8 mouse cellular contexts compared by ENCODE assay signal in the genomic region with DNA sequence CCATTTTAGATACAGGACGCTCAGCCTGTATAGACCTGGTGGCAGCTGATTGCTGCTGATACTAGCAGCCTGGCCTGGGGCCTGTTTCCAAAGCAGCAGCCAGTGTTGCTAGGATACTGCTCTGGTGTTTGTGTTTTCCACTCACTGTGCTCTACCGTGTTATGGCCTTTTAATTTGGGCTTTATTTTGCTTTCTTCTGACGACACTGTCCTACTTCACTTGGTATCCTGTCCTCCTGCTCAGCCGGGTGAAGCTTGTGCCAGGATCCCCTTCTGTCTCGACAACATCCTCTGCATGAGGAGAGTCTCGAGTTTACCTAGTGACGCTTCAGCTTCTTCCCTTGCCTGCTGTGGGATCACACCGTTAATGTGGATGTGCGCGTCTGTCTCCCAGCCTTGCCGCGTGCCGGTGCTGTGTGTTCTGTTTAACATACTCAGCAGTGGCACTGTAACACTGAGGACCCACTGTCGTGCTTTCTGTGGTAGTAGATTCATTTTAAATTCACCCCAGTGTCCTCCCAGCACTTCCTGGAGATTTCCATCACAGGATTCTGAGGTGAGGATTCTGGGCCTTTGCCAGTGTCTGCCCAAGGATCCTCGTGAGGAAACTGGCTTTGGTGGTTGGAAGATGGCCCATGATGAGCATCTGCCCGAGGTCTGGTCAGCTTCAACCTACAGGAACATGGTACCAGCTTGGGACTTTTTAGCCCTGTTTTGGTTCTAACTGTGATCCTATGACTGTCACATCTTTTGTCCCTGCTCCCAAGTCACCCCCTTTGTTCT. TPM values are rescaled to one million over a fixed set of nuclear protein-coding genes. Genes with fewer than 3 reads are reported as not detected.
DNase-seq lines count a peak whose midpoint lies in the region; ATAC-seq and TF ChIP-seq lines count a peak whose summit lies in the region.

No protein-coding gene starts in this region.

- ATAC-seq in hindbrain, embryonic 16.5 days = peak; percentile 82
- peak; percentile 58 for ATAC-seq in lung, postnatal 0 days

- TF ChIP-seq CTCF in lung, postnatal 0 days (IDR thresholded peaks at IDR 0.05) = no peak

- H3K9me3 ChIP-seq in hindbrain, embryonic 16.5 days (ENCODE audit: control insufficient read depth, low read length) = no peaks in the 10 kb centered on the region
- no peaks in the 10 kb centered on the region for H3K9me3 ChIP-seq in lung, postnatal 0 days (ENCODE audit: low read length)

- H3K36me3 ChIP-seq in hindbrain, embryonic 16.5 days (ENCODE audit: control insufficient read depth, insufficient read depth, low read length) = peaks cover 19% of the 10 kb centered on the region
- H3K36me3 ChIP-seq in lung, postnatal 0 days (ENCODE audit: insufficient read depth, low read length) = peaks cover 12% of the 10 kb centered on the region; the same call in 1 of the 2 replicates

- H3K9ac ChIP-seq in hindbrain, embryonic 16.5 days (ENCODE audit: low read depth, low read length) = peak overlapping the region; percentile 17; the same call in 1 of the 2 replicates
- no peak overlapping the region for H3K9ac ChIP-seq in lung, postnatal 0 days (replicated peaks; ENCODE audit: low read depth)

- WGBS in hindbrain, embryonic 16.5 days = 33% methylated on average over 16 of the region's 16 CpGs
- WGBS in lung, postnatal 0 days = 65% methylated on average over 16 of the region's 16 CpGs

- peak; percentile 37 to 52 for DNase-seq in adrenal gland, adult (ENCODE audit: inconsistent age in 2 of 2, low spot score in 1 of 2)
- DNase-seq in adrenal gland, postnatal 4 days (ENCODE audit: low spot score in 2 of 2) = no peak
- peak; percentile 44 for DNase-seq in right cerebral cortex, adult 18-20 months
- no peak for DNase-seq in right cerebral cortex, postnatal 14 days
- DNase-seq in lung, postnatal 0 days (ENCODE audit: low spot score) = peak; percentile 44
- DNase-seq in telencephalon, adult 2 months (ENCODE audit: low read depth, low spot score) = peak; percentile 33
- no peak for DNase-seq in testis, postnatal 14 days (ENCODE audit: low spot score)

- H3K4me2 ChIP-seq in hindbrain, embryonic 16.5 days (ENCODE audit: low read length) = peak overlapping the region; percentile 25; the same call in 1 of the 2 replicates
- no peak overlapping the region for H3K4me2 ChIP-seq in lung, postnatal 0 days (replicated peaks; ENCODE audit: low read depth, low read length)

- H3K4me1 ChIP-seq in hindbrain, embryonic 16.5 days (ENCODE audit: control insufficient read depth, insufficient read depth, low read depth, low read length) = peaks cover 9% of the 10 kb centered on the region
- no peaks in the 10 kb centered on the region for H3K4me1 ChIP-seq in lung, postnatal 0 days (ENCODE audit: insufficient read depth, low read depth, low read length)

- peak overlapping the region; percentile 68 for H3K27ac ChIP-seq in hindbrain, embryonic 16.5 days (ENCODE audit: low read depth, low read length)
- no peak overlapping the region for H3K27ac ChIP-seq in lung, postnatal 0 days (ENCODE audit: low read length)

- H3K27me3 ChIP-seq in hindbrain, embryonic 16.5 days (replicated peaks; ENCODE audit: control insufficient read depth, insufficient read depth, low read length) = no peaks in the 10 kb centered on the region
- no peaks in the 10 kb centered on the region for H3K27me3 ChIP-seq in lung, postnatal 0 days (replicated peaks; ENCODE audit: insufficient read depth, low read length)

- no peak overlapping the region for H3K4me3 ChIP-seq in hindbrain, embryonic 16.5 days (ENCODE audit: low read length)
- no peak overlapping the region for H3K4me3 ChIP-seq in lung, postnatal 0 days (ENCODE audit: low read depth, low read length)

- no peak for TF ChIP-seq EP300 in lung, postnatal 0 days (IDR thresholded peaks at IDR 0.05)

RNA-seq across cellular contexts. Expression of a gene that starts 50.6 kb away (rescaled TPM):
- total RNA-seq in adrenal gland, postnatal 4 days (2021) = 10 to 100 TPM; 89.4 to 90.8 TPM
- 21.3 and 26.8 TPM in 2 replicates for polyA plus RNA-seq in hindbrain, embryonic 16.5 days (2015; fragmentation: Nextera tagmentation; extraction: Ambion mirVana)
- polyA plus RNA-seq in lung, postnatal 0 days (2015; fragmentation: Nextera tagmentation; extraction: Ambion mirVana) = 18.9 and 20.5 TPM in 2 replicates

Comparison
In these comparisons a context has a peak if more than half of its experiments do, and no peak if none do; other contexts are left out.
1. DNase-seq: peak in adrenal gland, adult (2 of 2), right cerebral cortex, adult 18-20 months (single experiment), lung, postnatal 0 days (single experiment) and telencephalon, adult 2 months (single experiment); none in adrenal gland, postnatal 4 days (0 of 2), right cerebral cortex, postnatal 14 days (single experiment) and testis, postnatal 14 days (single experiment).